Mouse (Mus musculus) embryo, embryonic 9.5 days (tissue): ENCODE results near the gene Iqcg.

Source experiments
- DNase-seq: peaks from one replicate; pipeline ENCODE4 v3.0.0-alpha.2; 2017; ENCODE audit errors: extremely low spot score

Gene Iqcg

GRCm38 (mm10) chr16:32980227-32980626 lies 75.8 kb downstream of the Iqcg start:
- DNase-seq = no peak

DNA sequence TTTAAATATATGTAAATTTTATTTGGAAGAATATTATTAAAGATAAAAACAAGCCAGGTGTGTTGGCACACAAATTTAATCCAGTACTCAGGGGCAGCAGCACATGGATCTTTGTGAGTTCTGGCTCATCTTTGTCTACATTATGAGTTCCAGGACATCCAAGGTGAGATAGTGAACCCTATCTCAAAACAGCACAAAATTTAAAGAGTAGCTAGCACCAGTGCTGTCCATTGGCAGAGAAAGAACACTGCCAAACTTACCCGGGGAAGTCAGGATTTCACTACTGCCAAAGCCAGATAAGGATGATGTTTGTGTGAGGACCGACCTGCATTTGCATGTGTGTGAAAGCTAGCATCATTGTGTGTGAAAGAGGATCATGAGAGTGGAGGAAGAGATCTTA lies 83.0 kb downstream of the Iqcg start:
- no peak for DNase-seq

DNA sequence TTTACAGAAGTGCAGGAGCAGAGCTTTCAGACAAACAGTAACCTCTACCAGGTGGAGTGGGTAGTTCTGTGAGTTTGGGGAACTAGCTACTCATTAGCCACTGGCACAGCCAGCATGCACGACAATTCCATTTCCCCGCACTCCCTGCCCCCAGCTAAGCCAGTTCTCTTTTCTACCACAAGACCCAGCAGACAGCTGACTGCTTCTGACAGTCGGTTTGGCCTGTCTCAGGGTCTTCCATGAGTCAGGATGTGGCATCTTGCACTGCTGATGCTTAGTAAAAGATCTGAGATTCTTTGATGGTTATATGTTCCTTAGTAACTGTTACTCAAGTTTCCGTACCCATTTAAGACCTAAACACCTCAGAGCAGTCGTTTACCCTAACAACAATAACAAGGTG lies 83.5 kb downstream of the Iqcg start:
- DNase-seq = no peak
